Mouse (Mus musculus) T-helper 2 cell (primary cell): Measurements from ENCODE around the gene Comt.

Experiments used
- in situ Hi-C: fragments of 300-600 bp; cut with MboI, MseI; formaldehyde crosslinking; loops from one replicate; pipeline ENCODE4 v1.15.1; 2025; ENCODE audit warnings: high pct_unique_total_duplicates

The Comt gene

DNA sequence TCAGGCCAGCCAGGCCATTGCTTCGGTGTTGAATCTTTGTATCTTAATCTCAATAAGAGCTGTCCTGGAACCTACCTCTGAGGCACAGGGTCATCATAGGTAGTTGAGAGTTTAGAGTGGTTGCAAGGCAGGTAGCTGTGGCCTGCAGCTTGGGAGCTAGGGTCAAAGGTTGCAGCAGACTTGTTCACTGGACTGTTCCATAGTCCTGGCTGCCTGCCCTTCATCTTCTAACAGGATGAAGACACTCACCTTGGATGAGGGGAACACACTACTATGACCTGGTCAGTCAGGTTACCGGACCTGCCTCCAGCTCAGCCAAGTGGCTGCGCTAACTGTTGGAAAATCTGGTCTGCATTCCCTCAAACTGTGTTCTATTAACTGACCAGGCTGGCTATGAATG lies 35.5 kb downstream of the Comt start:
- in situ Hi-C loops, result no loop called here

DNA sequence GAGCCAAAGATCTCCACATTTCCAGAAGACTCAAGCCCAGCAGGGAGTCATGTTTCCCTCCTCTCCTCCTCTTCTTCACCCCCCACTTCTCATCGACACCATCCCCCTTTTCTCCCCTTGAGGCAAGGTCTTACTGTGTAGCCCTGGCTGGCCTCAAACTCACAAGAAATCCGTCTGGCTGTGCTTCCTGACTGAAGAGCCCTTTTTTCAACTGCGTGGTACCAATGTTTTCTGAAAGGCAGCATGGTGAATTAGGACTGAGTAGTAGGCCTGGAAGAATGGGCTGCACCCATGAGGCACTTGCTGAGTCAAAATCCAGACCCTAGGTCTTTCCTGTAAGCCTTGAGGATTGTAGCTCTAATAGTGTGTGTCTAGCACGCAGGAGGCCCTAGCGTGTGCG lies 36.3 kb downstream of the Comt start:
- in situ Hi-C loops, result no loop called here

- in situ Hi-C loops, result loop anchor here (5.0 kb wide), 1 partner anchor 82 kb away; no protein-coding TSS in a partner anchor
These were observed 37.8 kb downstream of the Comt start for GRCm38 (mm10) chr16:18388583-18389435.

- in situ Hi-C loops, result loop anchor here (5.0 kb wide), 1 partner anchor 81 kb away; no protein-coding TSS in a partner anchor
These were observed 38.7 kb downstream of the Comt start for GRCm38 (mm10) chr16:18387704-18388582.

DNA sequence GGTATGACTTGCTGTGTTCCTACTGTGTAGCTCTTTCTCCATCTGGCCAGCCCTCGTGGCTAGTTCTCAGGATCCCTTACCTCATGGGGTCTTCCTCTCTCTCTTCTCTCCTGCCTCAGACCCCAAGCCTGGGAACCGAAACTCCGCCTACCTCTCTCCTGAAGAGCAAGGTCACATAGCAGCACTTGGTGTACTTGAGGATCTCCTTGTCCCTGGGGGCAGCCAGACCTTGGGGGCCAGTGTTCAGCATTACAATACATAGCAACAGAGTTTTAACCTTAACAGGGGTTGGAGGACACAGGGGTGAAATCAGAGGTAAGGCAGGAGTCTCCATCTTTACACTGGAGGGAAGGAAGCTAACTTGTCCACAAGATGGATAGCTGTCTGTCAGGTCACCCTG lies 39.7 kb downstream of the Comt start:
- in situ Hi-C loops, result loop anchor here (5.0 kb wide), 1 partner anchor 80 kb away; no protein-coding TSS in a partner anchor

DNA sequence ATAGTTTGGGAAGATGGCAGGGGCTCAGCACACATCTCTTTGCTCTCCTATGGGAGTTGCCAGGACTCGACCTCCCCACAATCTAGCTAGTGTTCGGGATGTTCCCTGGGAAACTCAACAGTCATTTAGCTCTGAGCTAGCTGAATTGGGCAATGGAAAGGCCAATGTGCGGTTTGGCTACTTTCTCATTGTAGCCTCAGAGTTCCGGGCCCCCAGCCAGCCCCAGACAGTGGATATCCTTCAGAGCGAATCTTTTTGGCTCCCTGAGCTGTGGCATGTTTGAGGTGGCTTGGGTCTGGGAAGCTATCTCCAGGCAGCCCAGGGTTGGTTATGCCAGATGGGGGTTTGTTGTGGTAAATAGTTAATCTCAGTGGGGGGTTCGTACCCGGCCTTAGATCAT lies 40.2 kb downstream of the Comt start:
- in situ Hi-C loops, result loop anchor here (5.0 kb wide), 1 partner anchor 79 kb away; no protein-coding TSS in a partner anchor

- in situ Hi-C loops, result loop anchor here (5.0 kb wide), 1 partner anchor 78 kb away; no protein-coding TSS in a partner anchor
These were observed 41.2 kb downstream of the Comt start for GRCm38 (mm10) chr16:18385411-18385810.

GRCm38 (mm10) chr16:18384659-18385058 lies 42.0 kb downstream of the Comt start:
- in situ Hi-C loops, result loop anchor here (5.0 kb wide), 1 partner anchor 77 kb away; no protein-coding TSS in a partner anchor

GRCm38 (mm10) chr16:18384211-18384610 lies 42.4 kb downstream of the Comt start:
- in situ Hi-C loops, result no loop called here

- in situ Hi-C loops, result no loop called here
These were observed 42.9 kb downstream of the Comt start for GRCm38 (mm10) chr16:18383756-18384155.

GRCm38 (mm10) chr16:18383045-18383726 lies 43.5 kb downstream of the Comt start:
- in situ Hi-C loops, result no loop called here

DNA sequence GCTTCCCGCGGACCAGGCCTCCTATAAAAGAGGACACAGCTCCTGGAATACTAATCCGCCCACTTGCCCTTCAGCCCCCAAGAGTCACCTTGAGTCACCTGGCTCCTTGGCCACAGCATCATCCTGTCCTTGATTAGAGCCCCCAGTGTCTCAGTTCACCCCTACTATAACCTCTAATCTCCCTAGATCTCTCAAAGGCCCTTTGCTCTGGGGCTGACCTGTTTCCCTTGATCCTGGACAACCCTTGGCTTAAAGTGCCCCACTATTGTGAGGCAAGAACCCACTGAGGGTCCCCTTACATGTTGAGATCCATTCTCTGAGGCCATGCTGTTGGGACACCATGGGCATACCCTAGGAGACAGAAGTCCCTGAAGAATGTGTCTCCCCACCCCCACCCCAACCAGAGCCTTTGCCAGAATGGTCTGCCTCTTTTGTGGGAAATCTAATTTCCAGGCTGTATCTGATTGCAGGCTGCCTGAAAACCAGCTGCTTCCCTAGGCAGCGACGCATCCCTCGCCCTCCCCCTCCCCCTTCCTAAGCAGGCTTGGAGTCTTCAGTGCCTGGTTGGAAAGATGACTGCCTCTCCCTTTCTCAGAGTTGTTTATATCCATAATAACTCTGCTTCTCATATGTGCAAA lies 44.9 kb downstream of the Comt start:
- in situ Hi-C loops, result no loop called here

DNA sequence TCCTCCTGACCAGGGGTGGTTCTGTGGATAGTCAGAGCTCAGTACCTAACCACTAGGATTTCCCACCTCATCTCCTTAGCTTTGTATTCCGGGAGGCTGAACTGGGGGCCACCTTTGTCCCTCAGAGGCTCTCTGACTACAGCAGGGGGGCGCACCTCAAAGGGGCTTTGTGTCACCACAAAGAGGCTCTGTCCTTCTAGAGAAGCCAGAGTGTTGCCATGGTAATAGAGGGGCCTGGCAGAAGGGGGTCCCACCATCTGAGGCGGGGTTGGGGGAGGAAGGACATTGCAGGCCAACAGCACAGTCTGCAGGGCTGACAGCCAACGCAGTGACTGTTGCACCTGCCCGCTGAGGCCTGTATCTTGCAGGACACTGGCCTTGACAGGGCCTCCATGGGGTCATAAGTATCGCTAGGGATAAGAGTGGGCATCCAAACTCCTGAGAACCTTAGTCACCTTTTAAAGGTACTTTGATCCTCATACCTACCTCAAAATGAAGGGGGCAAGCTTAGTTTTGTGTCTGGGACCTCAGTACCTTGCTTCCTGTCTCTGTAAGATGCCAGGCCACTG lies 46.1 kb downstream of the Comt start:
- in situ Hi-C loops, result no loop called here

DNA sequence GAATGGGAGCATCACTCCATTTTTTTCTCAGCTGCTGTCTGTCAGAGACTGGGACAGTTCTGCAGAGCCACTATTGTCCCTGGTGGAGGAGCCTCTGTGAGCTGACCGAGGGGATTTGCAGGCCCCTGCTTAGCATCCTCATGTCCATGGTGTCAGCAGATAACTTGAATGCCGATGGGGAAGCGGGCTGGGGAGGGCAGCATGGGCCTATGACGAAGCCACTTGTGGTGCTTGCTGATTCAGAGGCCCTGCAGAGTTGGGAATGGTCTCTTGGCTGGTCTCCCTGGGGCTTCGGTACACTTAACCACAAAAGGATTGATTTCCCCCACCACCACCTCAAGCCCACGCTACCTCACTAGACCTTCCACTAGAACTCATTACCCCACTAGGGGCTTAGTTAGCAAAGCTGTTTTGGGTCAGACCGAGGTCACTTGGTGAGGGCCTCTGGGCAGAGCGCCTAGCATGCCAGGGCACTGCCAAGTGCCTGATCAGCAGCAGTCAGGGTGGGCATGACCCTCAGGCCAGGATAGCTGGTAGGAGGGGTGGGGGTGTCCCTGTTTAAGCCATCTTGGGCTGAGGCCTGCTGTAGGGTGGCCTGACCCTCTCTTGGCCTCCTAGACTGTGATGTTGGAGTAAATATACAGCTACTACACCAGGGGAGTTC lies 47.2 kb downstream of the Comt start:
- in situ Hi-C loops, result loop anchor here (10.0 kb wide), 1 partner anchor 85 kb away; no protein-coding TSS in a partner anchor

- in situ Hi-C loops, result loop anchor here (10.0 kb wide), 1 partner anchor 84 kb away; no protein-coding TSS in a partner anchor
These were observed 48.2 kb downstream of the Comt start for GRCm38 (mm10) chr16:18378489-18378888.

DNA sequence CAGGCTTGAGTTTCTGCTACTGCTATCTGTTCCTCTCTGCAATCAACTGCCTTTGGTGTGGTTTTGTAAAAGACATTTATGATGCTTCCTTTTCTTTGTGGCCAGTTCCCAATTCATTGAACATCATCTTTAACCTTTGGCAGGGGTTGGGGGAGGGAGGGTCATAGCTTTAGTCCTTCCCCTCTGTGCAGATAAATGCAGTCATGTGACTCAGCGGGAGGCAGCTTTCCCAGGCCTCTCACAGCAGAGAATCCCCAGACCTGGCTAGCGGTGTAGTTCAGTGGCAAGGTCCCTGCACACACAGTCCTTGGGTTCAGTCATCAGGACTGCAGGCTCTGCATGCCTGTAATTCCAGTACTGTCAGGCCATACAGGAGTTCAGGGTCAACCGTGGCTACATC lies 49.4 kb downstream of the Comt start:
- in situ Hi-C loops, result loop anchor here (10.0 kb wide), 1 partner anchor 82 kb away; no protein-coding TSS in a partner anchor

DNA sequence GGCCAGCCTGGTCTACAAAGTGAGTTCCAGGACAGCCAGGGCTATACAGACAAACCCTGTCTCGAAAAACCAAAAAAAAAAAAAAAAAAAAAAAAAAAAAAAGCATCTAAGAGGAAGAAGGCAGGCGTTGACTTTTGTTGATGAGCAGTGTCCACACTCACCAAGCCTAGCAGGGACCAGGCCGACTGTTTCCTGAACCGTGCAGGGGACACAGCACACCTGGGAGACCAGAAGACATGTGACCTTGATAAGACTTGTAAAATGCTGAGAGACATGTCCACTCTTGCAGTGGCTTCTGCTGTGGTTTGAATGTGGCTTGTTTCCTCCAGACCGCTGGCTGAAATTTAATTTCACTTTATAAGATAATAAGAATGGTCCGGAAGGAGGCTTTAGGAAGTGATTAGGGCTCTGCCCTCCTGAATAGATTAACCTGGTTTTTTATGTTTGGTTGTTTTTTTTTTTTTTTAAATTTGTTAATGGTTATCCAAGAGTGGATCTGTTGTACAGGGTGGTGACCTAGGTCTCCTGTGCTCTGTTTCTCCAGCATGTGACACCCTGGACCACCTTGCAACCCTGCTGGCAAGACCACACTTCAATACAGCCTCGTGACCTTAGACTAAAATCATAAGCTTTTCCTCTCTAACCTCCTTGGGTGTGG lies 50.2 kb downstream of the Comt start:
- in situ Hi-C loops, result loop anchor here (10.0 kb wide), 1 partner anchor 82 kb away; no protein-coding TSS in a partner anchor

- in situ Hi-C loops, result loop anchor here (10.0 kb wide), 1 partner anchor 79 kb away; no protein-coding TSS in a partner anchor
These were observed 53.0 kb downstream of the Comt start for GRCm38 (mm10) chr16:18373632-18374031.

- in situ Hi-C loops, result loop anchor here (10.0 kb wide), 1 partner anchor 75 kb away; no protein-coding TSS in a partner anchor
These were observed 56.5 kb downstream of the Comt start for GRCm38 (mm10) chr16:18370197-18370596.
